Mouse (Mus musculus): Measurements from ENCODE around the gene Klk1b21.
"Not testable (repeated sequence)": the region's sequence is repeated elsewhere in the genome, so short reads cannot be mapped to it uniquely, and the experiment has no call there.

The Klk1b21 gene

GRCm38 (mm10) chr7:44102028-44102427 lies at the start of gene Klk1b21:
Gene Klk1b21 (plus strand): TSS chr7:44102328.
- DNase-seq (ENCODE audit: low spot score in 2 of 2): not testable (repeated sequence)

GRCm38 (mm10) chr7:44072117-44072516 lies 30.0 kb upstream of the Klk1b21 start:
- no peak for DNase-seq (ENCODE audit: low spot score in 2 of 2)

- DNase-seq (ENCODE audit: low spot score in 2 of 2): peak in 1 of 2 experiments; percentile 1
Measured at GRCm38 (mm10) chr7:44077703-44078102, 24.4 kb upstream of the Klk1b21 start.

- DNase-seq (ENCODE audit: low spot score in 2 of 2): no peak
Measured at GRCm38 (mm10) chr7:44096111-44096510, 6.0 kb upstream of the Klk1b21 start.

- DNase-seq (ENCODE audit: low spot score in 2 of 2): no peak
Measured at GRCm38 (mm10) chr7:44112373-44112772, 10.2 kb downstream of the Klk1b21 start, which contains the start of gene Klk1b22. Gene Klk1b22 (plus strand): TSS chr7:44112673.

- DNase-seq (ENCODE audit: low spot score in 2 of 2): no peak
Measured at GRCm38 (mm10) chr7:44123445-44123844, 21.3 kb downstream of the Klk1b21 start.

- no peak for DNase-seq (ENCODE audit: low spot score in 2 of 2)
Measured at GRCm38 (mm10) chr7:44136467-44136866, 34.3 kb downstream of the Klk1b21 start, which contains the start of gene Klk1b16. Gene Klk1b16 (plus strand): TSS chr7:44136767.
